ENCODE assay signal across 17 mouse cellular contexts in the genomic region with DNA sequence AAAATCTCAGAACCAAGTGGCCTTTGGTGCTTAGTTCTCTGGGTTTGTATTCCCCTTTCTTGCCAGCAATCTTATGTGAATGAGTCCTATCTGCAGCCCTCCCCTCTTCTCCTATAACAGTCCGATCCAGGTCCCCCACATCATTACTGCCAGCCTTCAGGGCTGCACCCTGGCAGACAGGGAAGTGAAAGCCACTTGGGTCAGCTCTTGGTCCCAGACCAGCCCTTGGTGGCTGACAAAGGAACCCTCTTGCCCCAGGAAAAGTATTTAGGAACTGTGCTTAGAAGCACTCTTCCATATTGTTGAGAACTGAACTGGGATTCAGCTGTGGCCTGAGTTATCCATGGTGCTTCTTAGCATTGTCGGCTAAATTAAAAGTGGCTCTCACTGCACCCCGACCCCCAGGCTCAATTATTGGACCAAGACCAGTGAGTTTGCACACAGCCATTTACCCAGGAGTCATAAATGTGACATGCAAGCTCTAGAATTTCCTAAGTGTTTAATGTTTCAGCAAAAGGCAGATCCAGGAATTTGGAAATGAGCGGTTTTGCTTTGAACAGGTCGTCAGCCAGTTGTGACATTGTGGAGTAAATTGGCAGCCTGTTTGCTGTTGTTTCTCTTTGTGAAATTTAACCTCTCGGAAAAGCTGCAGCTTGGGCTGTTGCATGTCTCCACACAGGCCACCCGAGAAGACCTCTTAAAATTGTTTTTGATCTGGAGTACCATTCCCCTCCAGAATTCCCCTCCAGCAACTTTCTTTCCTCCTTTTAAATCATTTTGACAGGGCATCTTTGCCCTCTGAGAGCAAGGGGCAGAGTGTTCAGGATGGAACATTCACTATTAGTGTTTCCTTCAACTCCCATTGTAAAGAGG. TPM values are rescaled to one million over a fixed set of nuclear protein-coding genes. Genes with fewer than 3 reads are reported as not detected.
DNase-seq lines count a peak whose midpoint lies in the region; ATAC-seq and TF ChIP-seq lines count a peak whose summit lies in the region.
"Had no signal": no experiment of that assay in that cellular context is flagged by ENCODE, and none has a peak within 500 bp of the region (broad histone marks: within the 10 kb centered on the region; RNA-seq: fewer than 3 reads in every experiment).

No protein-coding gene starts in this region.

- H3K36me3 ChIP-seq in kidney, embryonic 16.5 days (ENCODE audit: insufficient read depth, low read length): no peaks in the 10 kb centered on the region
- H3K36me3 ChIP-seq in midbrain, embryonic 11.5 days (ENCODE audit: control insufficient read depth, insufficient read depth, low read length): no peaks in the 10 kb centered on the region
- H3K36me3 ChIP-seq in midbrain, postnatal 0 days (ENCODE audit: insufficient read depth, low read length): no peaks in the 10 kb centered on the region
- H3K36me3 ChIP-seq in limb, embryonic 10.5 days: no peaks in the 10 kb centered on the region
- H3K36me3 ChIP-seq in intestine, postnatal 0 days (ENCODE audit: control insufficient read depth, insufficient read depth): no peaks in the 10 kb centered on the region
- H3K36me3 ChIP-seq: heart, embryonic 10.5 days; neural tube, embryonic 13.5 days had no signal

- H3K4me2 ChIP-seq in kidney, embryonic 16.5 days (replicated peaks; ENCODE audit: low read depth, low read length): 0 out of 2 replicates have a peak overlapping the region, but pooled peaks have one; percentile 1
- no peak overlapping the region for H3K4me2 ChIP-seq in midbrain, embryonic 11.5 days
- no peak overlapping the region for H3K4me2 ChIP-seq in midbrain, postnatal 0 days (ENCODE audit: low read depth, low read length, poor library complexity, severe bottlenecking)
- H3K4me2 ChIP-seq in intestine, postnatal 0 days (replicated peaks; ENCODE audit: low read depth): no peak overlapping the region
- H3K4me2 ChIP-seq: hindbrain, embryonic 14.5 days; neural tube, embryonic 13.5 days had no signal

- no peak overlapping the region for H3K9ac ChIP-seq in kidney, embryonic 16.5 days (replicated peaks; ENCODE audit: low read length)
- no peak overlapping the region for H3K9ac ChIP-seq in midbrain, embryonic 11.5 days (ENCODE audit: low read length)
- H3K9ac ChIP-seq in midbrain, postnatal 0 days (replicated peaks; ENCODE audit: low read length, poor library complexity, severe bottlenecking): no peak overlapping the region
- no peak overlapping the region for H3K9ac ChIP-seq in intestine, postnatal 0 days (ENCODE audit: low read depth, low read length)
- H3K9ac ChIP-seq: hindbrain, embryonic 14.5 days; neural tube, embryonic 13.5 days had no signal

- no peak for DNase-seq in kidney, postnatal 14 days
- DNase-seq in midbrain, embryonic 11.5 days (ENCODE audit: low spot score, missing footprints): peak; percentile 78
- no peak for DNase-seq in midbrain, postnatal 0 days (ENCODE audit: low spot score)
- peak; percentile 39 for DNase-seq in limb, embryonic 10.5 days (ENCODE audit: low spot score)
- DNase-seq in urinary bladder, postnatal 14 days (ENCODE audit: low spot score): no peak
- DNase-seq: cerebellum, postnatal 14 days; gastrocnemius, postnatal 25 days; heart, postnatal 14 days; kidney, adult 11 months; thymus, adult 18-20 months had no signal

- WGBS in kidney, embryonic 16.5 days: 17% methylated on average over 7 of the region's 7 CpGs
- 75% methylated on average over 7 of the region's 7 CpGs for WGBS in midbrain, embryonic 11.5 days
- 72% methylated on average over 7 of the region's 7 CpGs for WGBS in midbrain, postnatal 0 days
- 17% methylated on average over 7 of the region's 7 CpGs for WGBS in limb, embryonic 10.5 days
- 58% methylated on average over 7 of the region's 7 CpGs for WGBS in intestine, postnatal 0 days

- H3K27me3 ChIP-seq in kidney, embryonic 16.5 days (ENCODE audit: insufficient read depth, low read length): no peaks in the 10 kb centered on the region
- H3K27me3 ChIP-seq in midbrain, embryonic 11.5 days (ENCODE audit: control insufficient read depth, insufficient read depth, low read length): no peaks in the 10 kb centered on the region
- H3K27me3 ChIP-seq in midbrain, postnatal 0 days (ENCODE audit: insufficient read depth, low read length): no peaks in the 10 kb centered on the region
- H3K27me3 ChIP-seq in limb, embryonic 10.5 days (ENCODE audit: low read depth, poor library complexity, severe bottlenecking): no peaks in the 10 kb centered on the region
- H3K27me3 ChIP-seq in intestine, postnatal 0 days (replicated peaks; ENCODE audit: control insufficient read depth, insufficient read depth, low read length): no peaks in the 10 kb centered on the region
- H3K27me3 ChIP-seq: neural tube, embryonic 13.5 days had no signal

- H3K4me1 ChIP-seq in kidney, embryonic 16.5 days (ENCODE audit: insufficient read depth, low read length): peaks cover 12% of the 10 kb centered on the region; the same call in 1 of the 2 replicates
- H3K4me1 ChIP-seq in midbrain, embryonic 11.5 days (ENCODE audit: control insufficient read depth, insufficient read depth, low read length): no peaks in the 10 kb centered on the region
- no peaks in the 10 kb centered on the region for H3K4me1 ChIP-seq in midbrain, postnatal 0 days (ENCODE audit: insufficient read depth, low read length)
- H3K4me1 ChIP-seq in limb, embryonic 10.5 days: peaks cover 33% of the 10 kb centered on the region
- H3K4me1 ChIP-seq in intestine, postnatal 0 days (replicated peaks; ENCODE audit: control insufficient read depth, insufficient read depth, low read length): no peaks in the 10 kb centered on the region
- H3K4me1 ChIP-seq: heart, embryonic 10.5 days had no signal

- no peaks in the 10 kb centered on the region for H3K9me3 ChIP-seq in kidney, embryonic 16.5 days (ENCODE audit: low read length)
- H3K9me3 ChIP-seq in midbrain, embryonic 11.5 days (ENCODE audit: control insufficient read depth, low read length): no peaks in the 10 kb centered on the region
- H3K9me3 ChIP-seq in midbrain, postnatal 0 days (ENCODE audit: low read length): no peaks in the 10 kb centered on the region
- H3K9me3 ChIP-seq in limb, embryonic 10.5 days (replicated peaks): no peaks in the 10 kb centered on the region
- H3K9me3 ChIP-seq in intestine, postnatal 0 days (ENCODE audit: control insufficient read depth): no peaks in the 10 kb centered on the region
- H3K9me3 ChIP-seq: heart, embryonic 10.5 days; neural tube, embryonic 13.5 days had no signal

- peak; percentile 54; the same call in 1 of the 2 replicates for ATAC-seq in kidney, embryonic 16.5 days (ENCODE audit: low FRiP score, low TSS enrichment)
- ATAC-seq in midbrain, embryonic 11.5 days (ENCODE audit: low FRiP score): no peak
- no peak for ATAC-seq in midbrain, postnatal 0 days (ENCODE audit: low FRiP score)
- no peak for ATAC-seq in intestine, postnatal 0 days
- ATAC-seq: activated CD4-positive, CD25-positive, alpha-beta regulatory T cell, adult 4 months; forebrain, embryonic 16.5 days had no signal

- TF ChIP-seq CTCF in midbrain, postnatal 0 days (IDR thresholded peaks at IDR 0.05): no peak
- no peak for TF ChIP-seq CTCF in intestine, postnatal 0 days (IDR thresholded peaks at IDR 0.05; ENCODE audit: low read depth)

- peak overlapping the region; percentile 23; the same call in 1 of the 2 replicates for H3K27ac ChIP-seq in kidney, embryonic 16.5 days (ENCODE audit: low read length)
- H3K27ac ChIP-seq in midbrain, embryonic 11.5 days (ENCODE audit: low read depth, low read length): no peak overlapping the region
- H3K27ac ChIP-seq in midbrain, postnatal 0 days (ENCODE audit: low read depth, low read length): no peak overlapping the region
- H3K27ac ChIP-seq in limb, embryonic 10.5 days: peak overlapping the region; percentile 76
- no peak overlapping the region for H3K27ac ChIP-seq in intestine, postnatal 0 days (ENCODE audit: low read depth, low read length)
- H3K27ac ChIP-seq: heart, embryonic 10.5 days; hindbrain, embryonic 14.5 days; neural tube, embryonic 13.5 days had no signal

- no peak overlapping the region for H3K4me3 ChIP-seq in kidney, embryonic 16.5 days (ENCODE audit: low read length)
- H3K4me3 ChIP-seq in midbrain, embryonic 11.5 days (ENCODE audit: low read depth, low read length): no peak overlapping the region
- H3K4me3 ChIP-seq in midbrain, postnatal 0 days (ENCODE audit: low read depth, low read length): no peak overlapping the region
- no peak overlapping the region for H3K4me3 ChIP-seq in limb, embryonic 10.5 days
- H3K4me3 ChIP-seq in intestine, postnatal 0 days (ENCODE audit: low read depth, low read length): no peak overlapping the region
- H3K4me3 ChIP-seq: heart, embryonic 10.5 days; neural tube, embryonic 13.5 days had no signal

RNA-seq across cellular contexts. Expression of a gene that starts 58.5 kb away (rescaled TPM):
- polyA plus RNA-seq in kidney, embryonic 16.5 days (2015; fragmentation: Nextera tagmentation; extraction: Ambion mirVana): 42.9 and 43.7 TPM in 2 replicates
- 338 and 393 TPM in 2 replicates for polyA plus RNA-seq in midbrain, embryonic 11.5 days (2014; fragmentation: Nextera tagmentation; extraction: Ambion mirVana)
- total RNA-seq in midbrain, postnatal 0 days (2014; rRNA removed): 70.4 and 73.9 TPM in 2 replicates
- polyA plus RNA-seq in midbrain, postnatal 0 days (2015; fragmentation: Nextera tagmentation; extraction: Ambion mirVana): 81.1 and 88.9 TPM in 2 replicates
- polyA plus RNA-seq in limb, embryonic 10.5 days (2016; fragmentation: Nextera tagmentation; extraction: Ambion mirVana): 88.6 and 111 TPM in 2 replicates
- polyA plus RNA-seq in intestine, postnatal 0 days (2015; fragmentation: Nextera tagmentation; extraction: Ambion mirVana): 16.5 and 18.1 TPM in 2 replicates

Comparison
In these comparisons a context has a peak if more than half of its experiments do, and no peak if none do; other contexts are left out.
1. DNase-seq: peak in midbrain, embryonic 11.5 days (single experiment) and limb, embryonic 10.5 days (single experiment); none in kidney, postnatal 14 days (single experiment), midbrain, postnatal 0 days (single experiment) and urinary bladder, postnatal 14 days (single experiment).
2. H3K27ac ChIP-seq: peak in kidney, embryonic 16.5 days (single experiment) and limb, embryonic 10.5 days (single experiment); none in midbrain, embryonic 11.5 days (single experiment), midbrain, postnatal 0 days (single experiment) and intestine, postnatal 0 days (single experiment).